Mouse (Mus musculus) cortical plate, adult 2 months (tissue): ENCODE results near the gene Zfp672.

Experiments
- CTCF ChIP-seq: fragments of 200-500 bp; IDR thresholded peaks from 2 replicates; pipeline ENCODE4 v1.5.1; 2011; ENCODE audit warnings: mild to moderate bottlenecking, control low read depth, low read length; ENCODE audit not compliant: insufficient read depth; ENCODE audit errors: extremely low read depth
- POLR2A ChIP-seq: fragments of 200-500 bp; IDR thresholded peaks from 2 replicates; pipeline ENCODE4 v1.6.1; 2011; ENCODE audit warnings: mild to moderate bottlenecking, low read length, control low read depth; ENCODE audit not compliant: insufficient read depth; ENCODE audit errors: extremely low read depth

- TF ChIP-seq POLR2A: no peak
- TF ChIP-seq CTCF: no peak
These were observed 32.7 kb downstream of the Zfp672 start for GRCm38 (mm10) chr11:58297396-58297795.
